Mouse (Mus musculus) CH12.LX (cell line): ENCODE data around the gene Creb3l2.

Source experiments
- CTCF ChIP-seq, 2 experiments: IDR thresholded peaks in 1 of 2; conservative IDR thresholded peaks in 1 of 2; 2 replicates each; pipeline ENCODE4 v1.5.1; 2011 to 2012; ENCODE audit warnings: low read depth in 2 of 2, low read length in 2 of 2, improper control_type of control experiment in 1 of 2, inconsistent platforms in 1 of 2, mild to moderate bottlenecking in 1 of 2, moderate library complexity in 1 of 2
- POLR2A ChIP-seq: IDR thresholded peaks from 2 replicates; pipeline ENCODE4 v1.6.1; 2011; ENCODE audit warnings: low read depth, mild to moderate bottlenecking, improper control_type of control experiment, low read length
- UBTF ChIP-seq: IDR thresholded peaks from 2 replicates; pipeline ENCODE4 v1.6.1; 2012; ENCODE audit warnings: low read depth, mild to moderate bottlenecking, inconsistent platforms, low read length, improper control_type of control experiment, moderate library complexity

- no peak for TF ChIP-seq UBTF
- no peak for TF ChIP-seq POLR2A
- TF ChIP-seq CTCF (conservative IDR thresholded peaks at IDR 0.05 in 1 of 2, IDR thresholded peaks at IDR 0.05 in 1 of 2; ENCODE audit: low read depth in 2 of 2, low read length in 2 of 2): no peak
These were observed 45.8 kb downstream of the Creb3l2 start for GRCm38 (mm10) chr6:37396127-37396526.
